Mouse (Mus musculus): ENCODE data around the gene Lmf1. TPM values are rescaled to one million over a fixed set of nuclear protein-coding genes. Genes with fewer than 3 reads are reported as not detected.

The Lmf1 gene
- polyA plus RNA-seq, 1 experiment, result 34.8 TPM

DNA sequence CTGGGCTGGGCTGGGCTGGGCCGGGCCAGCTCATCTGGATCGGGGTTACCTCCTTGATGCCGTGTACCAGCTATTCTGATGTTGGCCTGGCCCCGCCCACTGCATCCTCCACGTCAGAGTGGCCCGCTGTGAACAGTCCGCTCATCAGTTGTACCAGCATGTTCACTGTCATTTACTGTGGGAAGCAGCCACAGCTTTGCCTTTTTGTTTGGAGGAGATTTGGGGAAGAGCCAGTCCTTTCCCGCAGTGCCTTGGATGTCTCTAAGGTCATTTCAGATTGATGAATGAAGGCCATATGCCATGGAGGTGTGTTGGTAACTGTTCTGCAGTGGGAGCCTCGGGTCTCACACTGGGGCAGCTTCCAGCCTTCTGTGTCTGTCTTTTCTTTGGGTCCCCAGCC is 33.7 kb downstream of the Lmf1 start:
- peaks cover 18% of the 10 kb centered on the region for H3K27me3 ChIP-seq (replicated peaks)
- TF ChIP-seq FLI1 (IDR thresholded peaks at IDR 0.05; ENCODE audit: low read length) (no peak), GATA1 (IDR thresholded peaks at IDR 0.05; ENCODE audit: borderline replicate concordance, low read length) (no peak)
- H3K36me3 ChIP-seq (replicated peaks; ENCODE audit: low read length), result peaks cover 47% of the 10 kb centered on the region
- no peaks in the 10 kb centered on the region for H3K4me1 ChIP-seq
- H3K4me3 ChIP-seq (replicated peaks), result no peak overlapping the region
- no peaks in the 10 kb centered on the region for H3K9me3 ChIP-seq

DNA sequence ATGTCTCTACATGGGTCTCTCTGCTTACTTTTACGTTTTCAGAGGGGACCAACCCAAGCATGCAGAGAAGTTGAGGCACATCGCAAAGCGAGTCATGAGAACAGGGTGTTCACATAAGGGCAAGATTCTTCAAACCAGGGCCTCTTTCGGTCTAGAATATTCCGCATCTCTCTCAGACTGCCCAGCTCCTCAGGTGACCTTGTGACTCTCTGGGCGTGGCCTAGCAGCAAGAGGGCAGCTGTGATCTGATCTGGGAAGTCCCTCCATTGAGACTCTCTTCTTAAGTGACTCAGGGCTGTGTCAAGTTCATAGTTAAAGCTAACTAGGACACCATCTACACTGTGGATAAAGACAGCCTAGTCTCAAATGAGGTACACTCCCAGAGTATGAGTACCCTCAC is 34.4 kb downstream of the Lmf1 start:
- TF ChIP-seq FLI1 (IDR thresholded peaks at IDR 0.05; ENCODE audit: low read length) (no peak), GATA1 (IDR thresholded peaks at IDR 0.05; ENCODE audit: borderline replicate concordance, low read length) (no peak)
- Histone ChIP-seq H3K9me3 (no peaks in the 10 kb centered on the region), H3K36me3 (replicated peaks; ENCODE audit: low read length) (peaks cover 42% of the 10 kb centered on the region), H3K4me3 (replicated peaks) (no peak overlapping the region), H3K4me1 (no peaks in the 10 kb centered on the region), H3K27me3 (replicated peaks) (peaks cover 15% of the 10 kb centered on the region)

DNA sequence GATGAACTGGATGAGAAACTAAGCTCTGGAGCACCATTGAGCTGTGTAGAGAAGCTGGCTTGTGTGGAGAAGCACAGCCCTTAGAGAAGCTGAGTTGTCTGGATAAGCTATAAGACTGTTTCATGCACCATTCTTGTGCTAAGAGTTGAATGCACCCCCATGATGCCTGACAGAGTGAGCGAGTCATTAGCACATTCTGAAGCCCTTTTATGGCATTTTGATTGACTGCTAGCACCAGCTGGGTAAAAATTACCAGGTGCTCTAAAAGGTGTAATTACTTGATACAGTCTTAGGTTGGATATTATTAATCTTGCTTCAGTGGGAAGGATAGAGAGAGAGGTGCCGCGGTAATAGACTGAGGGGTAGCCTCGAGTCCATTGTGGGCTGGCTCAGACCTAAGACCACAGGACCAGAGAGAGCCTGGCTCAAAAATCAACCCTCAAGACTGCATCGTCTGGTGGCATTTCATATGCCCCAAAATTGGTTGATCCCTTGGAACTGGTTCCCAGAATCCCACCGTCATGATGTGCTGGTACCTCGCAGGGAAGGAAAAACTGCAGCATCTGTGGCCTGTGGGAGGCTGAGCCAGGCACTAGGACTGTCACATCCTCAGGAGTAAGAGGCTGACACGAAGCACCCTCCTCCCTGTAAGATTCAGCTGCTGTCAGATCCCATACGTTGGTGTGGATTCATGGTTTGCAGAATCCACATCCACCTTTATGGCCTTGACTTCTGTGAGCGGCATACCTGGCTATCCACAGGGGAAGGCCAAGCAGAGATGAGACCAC is 36.0 kb downstream of the Lmf1 start:
- H3K4me3 ChIP-seq (replicated peaks), result no peak overlapping the region
- no peaks in the 10 kb centered on the region for H3K4me1 ChIP-seq
- TF ChIP-seq GATA1 (IDR thresholded peaks at IDR 0.05; ENCODE audit: borderline replicate concordance, low read length) (no peak), FLI1 (IDR thresholded peaks at IDR 0.05; ENCODE audit: low read length) (no peak)
- H3K27me3 ChIP-seq (replicated peaks), result peaks cover 6% of the 10 kb centered on the region
- no peaks in the 10 kb centered on the region for H3K9me3 ChIP-seq
- peaks cover 42% of the 10 kb centered on the region for H3K36me3 ChIP-seq (replicated peaks; ENCODE audit: low read length)

DNA sequence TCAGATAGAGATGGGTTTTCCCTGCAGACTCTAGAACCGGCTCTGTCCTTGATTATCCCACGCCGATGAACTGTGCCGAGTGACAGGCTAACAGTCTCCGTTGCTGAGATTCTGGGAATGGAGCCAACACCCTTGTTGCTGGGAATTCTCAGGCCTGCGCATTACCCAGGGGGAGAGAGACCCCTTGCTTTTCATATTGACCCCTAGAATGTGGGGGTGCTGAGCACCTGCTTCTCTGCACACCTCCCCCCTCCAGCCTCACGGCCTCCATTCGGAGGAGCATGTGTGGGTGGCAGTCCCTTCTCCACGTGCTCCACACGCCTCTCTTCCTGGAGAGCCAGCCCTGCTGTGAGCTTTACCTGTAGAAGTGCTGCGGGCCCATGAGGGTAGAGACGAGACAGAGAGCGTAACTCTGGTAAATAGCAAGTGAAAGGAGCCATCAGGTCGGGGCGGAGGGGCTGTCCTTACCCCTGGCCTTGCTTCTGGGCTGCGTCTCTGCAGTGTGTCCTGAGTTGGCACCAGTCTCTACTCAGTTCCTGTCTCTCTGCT is 39.7 kb downstream of the Lmf1 start:
- Histone ChIP-seq H3K4me1 (no peaks in the 10 kb centered on the region), H3K27me3 (replicated peaks) (no peaks in the 10 kb centered on the region), H3K9me3 (peaks cover 3% of the 10 kb centered on the region), H3K36me3 (replicated peaks; ENCODE audit: low read length) (peaks cover 30% of the 10 kb centered on the region), H3K4me3 (replicated peaks) (no peak overlapping the region)
- no peak for TF ChIP-seq FLI1 (IDR thresholded peaks at IDR 0.05; ENCODE audit: low read length)
- no peak for TF ChIP-seq GATA1 (IDR thresholded peaks at IDR 0.05; ENCODE audit: borderline replicate concordance, low read length)

DNA sequence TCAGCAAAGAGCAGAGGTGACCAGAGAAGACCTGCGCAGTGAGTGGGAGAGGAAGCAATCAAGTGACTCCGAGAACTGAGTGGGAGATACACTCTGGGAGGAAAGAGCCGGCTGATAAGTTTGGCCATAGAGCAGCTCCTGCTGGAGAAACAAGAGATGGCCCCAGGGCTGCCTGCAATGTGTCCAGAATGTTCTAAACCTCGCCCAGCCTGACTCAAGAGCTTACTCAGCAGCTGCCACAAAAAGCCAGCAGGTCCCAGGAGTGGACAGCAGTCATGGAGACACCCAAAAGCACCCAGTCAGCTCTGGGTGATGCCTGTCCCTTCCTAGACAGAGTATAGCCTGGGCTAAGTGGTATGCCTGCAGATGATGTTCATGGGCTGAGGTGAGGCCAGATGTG is 44.6 kb downstream of the Lmf1 start:
- peaks cover 5% of the 10 kb centered on the region for H3K36me3 ChIP-seq (replicated peaks; ENCODE audit: low read length)
- H3K9me3 ChIP-seq, result peaks cover 3% of the 10 kb centered on the region
- peaks cover 24% of the 10 kb centered on the region for H3K27me3 ChIP-seq (replicated peaks)
- H3K4me1 ChIP-seq, result peaks cover 17% of the 10 kb centered on the region
- TF ChIP-seq FLI1 (IDR thresholded peaks at IDR 0.05; ENCODE audit: low read length) (no peak), GATA1 (IDR thresholded peaks at IDR 0.05; ENCODE audit: borderline replicate concordance, low read length) (no peak)
- no peak overlapping the region for H3K4me3 ChIP-seq (replicated peaks)

DNA sequence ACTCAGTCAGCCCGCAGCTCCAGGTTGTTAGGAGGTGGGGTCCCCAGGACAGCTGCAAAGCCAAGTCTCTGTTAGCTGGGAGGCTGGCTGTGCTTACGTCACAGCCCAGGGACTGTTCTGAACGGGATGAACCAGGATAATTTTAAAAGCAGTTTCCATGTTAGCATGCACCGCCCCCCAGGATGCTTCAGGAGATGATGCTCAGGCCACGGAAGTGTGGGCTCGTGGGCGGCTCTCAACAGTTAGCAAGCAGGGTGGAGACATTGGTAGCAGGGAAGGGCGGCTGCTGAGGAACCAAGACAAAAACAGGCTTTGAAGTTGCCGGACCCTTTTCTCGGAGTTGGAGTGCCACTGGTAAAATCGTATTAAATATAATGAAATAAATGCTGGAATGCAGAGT is 45.0 kb downstream of the Lmf1 start:
- Histone ChIP-seq H3K4me3 (replicated peaks) (no peak overlapping the region), H3K27me3 (replicated peaks) (peaks cover 24% of the 10 kb centered on the region), H3K9me3 (peaks cover 3% of the 10 kb centered on the region), H3K4me1 (peaks cover 17% of the 10 kb centered on the region), H3K36me3 (replicated peaks; ENCODE audit: low read length) (peaks cover 2% of the 10 kb centered on the region)
- TF ChIP-seq GATA1 (IDR thresholded peaks at IDR 0.05; ENCODE audit: borderline replicate concordance, low read length), result no peak
- no peak for TF ChIP-seq FLI1 (IDR thresholded peaks at IDR 0.05; ENCODE audit: low read length)

DNA sequence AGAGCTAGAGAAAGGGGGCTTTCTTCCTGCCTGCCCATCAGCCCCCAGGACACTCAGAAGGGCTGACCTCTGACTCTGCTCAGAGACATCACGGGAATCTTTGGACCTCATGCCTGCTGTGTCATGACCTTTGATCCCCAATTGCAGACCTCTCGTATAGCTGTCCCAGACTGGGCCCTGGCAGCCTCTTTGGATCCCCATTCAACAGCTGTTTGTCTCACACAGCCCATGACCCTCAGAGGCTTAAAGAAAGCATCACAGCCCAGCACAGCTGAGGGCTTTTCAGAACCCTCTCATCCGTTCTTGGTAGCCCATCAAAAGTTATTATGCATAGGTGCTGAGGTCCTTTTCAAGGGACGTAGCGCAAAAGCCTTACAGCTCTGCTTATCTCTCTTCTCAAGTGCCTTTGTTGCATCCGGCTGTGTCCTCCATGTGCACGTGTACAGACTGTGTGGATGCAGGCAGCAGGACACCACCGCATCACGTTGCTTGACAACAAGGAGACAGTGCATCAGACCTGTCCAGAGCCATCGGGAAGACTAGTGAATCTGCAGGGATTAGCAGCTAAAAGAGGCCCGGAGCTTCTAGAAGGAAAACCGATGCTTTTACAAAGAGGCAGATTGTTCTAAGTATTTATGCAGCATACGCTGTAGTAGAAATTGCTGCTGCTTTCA is 45.7 kb downstream of the Lmf1 start:
- Histone ChIP-seq H3K9me3 (peaks cover 3% of the 10 kb centered on the region), H3K4me3 (replicated peaks) (no peak overlapping the region), H3K4me1 (peaks cover 17% of the 10 kb centered on the region), H3K36me3 (replicated peaks; ENCODE audit: low read length) (peaks cover 2% of the 10 kb centered on the region), H3K27me3 (replicated peaks) (peaks cover 24% of the 10 kb centered on the region)
- TF ChIP-seq FLI1 (IDR thresholded peaks at IDR 0.05; ENCODE audit: low read length) (no peak), GATA1 (IDR thresholded peaks at IDR 0.05; ENCODE audit: borderline replicate concordance, low read length) (no peak)

DNA sequence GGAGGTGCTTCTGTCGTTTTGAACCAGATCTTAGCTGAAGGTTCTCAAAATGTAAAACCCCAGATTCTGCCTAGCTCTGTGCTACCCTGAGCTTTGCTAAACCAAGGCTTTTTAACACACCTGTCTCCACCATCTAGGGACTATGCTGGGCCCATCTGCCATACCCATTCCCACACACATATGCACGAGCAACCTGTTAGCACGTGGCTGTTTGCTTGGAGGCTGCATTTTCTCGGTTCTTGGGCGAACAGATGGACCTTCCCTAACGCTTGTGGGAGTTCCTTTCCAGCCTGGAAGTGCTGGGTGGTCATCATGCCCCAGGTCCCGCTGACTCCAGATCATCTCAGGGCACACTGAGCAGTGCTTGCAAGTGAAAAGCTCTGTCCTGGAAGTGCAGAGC is 46.4 kb downstream of the Lmf1 start:
- Histone ChIP-seq H3K27me3 (replicated peaks) (peaks cover 24% of the 10 kb centered on the region), H3K36me3 (replicated peaks; ENCODE audit: low read length) (no peaks in the 10 kb centered on the region), H3K4me1 (peaks cover 17% of the 10 kb centered on the region), H3K9me3 (peaks cover 3% of the 10 kb centered on the region), H3K4me3 (replicated peaks) (no peak overlapping the region)
- no peak for TF ChIP-seq FLI1 (IDR thresholded peaks at IDR 0.05; ENCODE audit: low read length)
- TF ChIP-seq GATA1 (IDR thresholded peaks at IDR 0.05; ENCODE audit: borderline replicate concordance, low read length), result no peak

DNA sequence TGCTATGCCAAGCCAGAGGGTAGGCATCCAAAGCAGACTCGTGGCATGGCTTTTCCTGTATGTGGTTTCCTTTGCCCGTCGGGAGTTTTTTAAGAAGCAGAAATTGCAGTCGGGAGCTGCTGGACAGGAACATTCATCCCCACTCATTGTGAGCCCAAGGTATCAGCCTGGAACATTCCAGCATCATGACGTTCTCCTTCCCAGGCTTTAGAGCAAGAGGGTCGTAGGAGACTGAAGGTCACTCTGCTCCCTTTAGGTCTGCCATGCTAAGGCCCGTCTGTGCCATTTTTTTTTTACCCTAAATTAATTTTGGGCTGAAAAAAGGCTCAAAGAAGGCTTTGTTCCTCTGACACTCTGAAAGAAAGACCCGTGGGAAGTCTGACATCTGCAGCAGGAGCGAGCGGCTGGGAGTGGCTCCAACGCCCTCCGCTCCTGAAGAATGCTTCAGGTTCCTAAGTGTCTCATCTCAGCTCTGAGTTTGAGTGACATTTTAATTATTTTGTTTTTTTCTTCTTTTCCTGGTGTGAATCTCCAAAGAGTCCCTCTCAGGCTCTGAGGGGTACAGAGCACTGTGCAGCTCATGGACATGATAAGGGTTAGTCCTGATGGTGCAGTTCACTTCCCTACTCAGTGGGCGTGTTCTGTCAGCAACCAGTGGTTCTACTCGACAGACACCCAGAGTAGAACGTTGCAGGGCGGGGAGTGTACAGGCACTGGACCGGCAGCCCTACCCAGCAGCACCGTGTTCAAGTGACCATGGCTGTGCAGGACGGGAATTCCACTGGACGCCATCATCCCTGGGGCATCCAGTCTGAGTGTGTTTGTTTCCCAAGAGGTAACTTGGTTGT is 47.5 kb downstream of the Lmf1 start:
- no peaks in the 10 kb centered on the region for H3K36me3 ChIP-seq (replicated peaks; ENCODE audit: low read length)
- H3K27me3 ChIP-seq (replicated peaks), result peaks cover 24% of the 10 kb centered on the region
- no peaks in the 10 kb centered on the region for H3K9me3 ChIP-seq
- TF ChIP-seq GATA1 (IDR thresholded peaks at IDR 0.05; ENCODE audit: borderline replicate concordance, low read length), result no peak
- TF ChIP-seq FLI1 (IDR thresholded peaks at IDR 0.05; ENCODE audit: low read length), result no peak
- H3K4me1 ChIP-seq, result peaks cover 17% of the 10 kb centered on the region
- no peak overlapping the region for H3K4me3 ChIP-seq (replicated peaks)

All from megakaryocyte, embryonic 14.5 days (primary cell).